Mouse (Mus musculus): Measurements from ENCODE around the gene Rhog. TPM values are rescaled to one million over a fixed set of nuclear protein-coding genes. Genes with fewer than 3 reads are reported as not detected.

Rhog gene
- 15.1 and 16.1 TPM in 2 replicates for polyA plus RNA-seq (2015; fragmentation: Nextera tagmentation; extraction: Ambion mirVana)

GRCm38 (mm10) chr7:102255954-102256353, at the start of gene Rhog:
TSS of gene Rhog (minus strand) at chr7:102256054.
- Histone ChIP-seq H3K9ac (no peak within 1 kb of the TSS), H3K4me3 (no peak within 1 kb of the TSS), H3K27me3 (replicated peaks) (no peaks in the 10 kb centered on the region), H3K27ac (no peak within 1 kb of the TSS), H3K9me3 (no peaks in the 10 kb centered on the region), H3K36me3 (replicated peaks) (no peaks in the 10 kb centered on the region), H3K4me1 (peaks cover 6% of the 10 kb centered on the region), H3K4me2 (no peak within 1 kb of the TSS)
- ATAC-seq (replicated peaks) = no peak
- 84% methylated on average over 3 of the region's 3 CpGs for WGBS

- Histone ChIP-seq H3K4me1 (no peaks in the 10 kb centered on the region), H3K4me2 (no peak overlapping the region), H3K27ac (no peak overlapping the region), H3K9me3 (no peaks in the 10 kb centered on the region), H3K9ac (no peak overlapping the region), H3K27me3 (replicated peaks) (no peaks in the 10 kb centered on the region), H3K4me3 (no peak overlapping the region), H3K36me3 (replicated peaks) (no peaks in the 10 kb centered on the region)
- ATAC-seq (replicated peaks) = no peak
- 89% methylated on average over 2 of the region's 2 CpGs for WGBS
Measured at GRCm38 (mm10) chr7:102305596-102305995, 49.7 kb upstream of the Rhog start.

GRCm38 (mm10) chr7:102302471-102302870, 46.6 kb upstream of the Rhog start:
- Histone ChIP-seq H3K4me3 (no peak overlapping the region), H3K9me3 (no peaks in the 10 kb centered on the region), H3K4me2 (no peak overlapping the region), H3K27ac (no peak overlapping the region), H3K4me1 (no peaks in the 10 kb centered on the region), H3K9ac (no peak overlapping the region), H3K27me3 (replicated peaks) (no peaks in the 10 kb centered on the region), H3K36me3 (replicated peaks) (no peaks in the 10 kb centered on the region)
- 89% methylated on average over 4 of the region's 4 CpGs for WGBS
- ATAC-seq (replicated peaks) = no peak

GRCm38 (mm10) chr7:102300761-102301160, 44.9 kb upstream of the Rhog start:
- Histone ChIP-seq H3K4me2 (no peak overlapping the region), H3K27ac (no peak overlapping the region), H3K27me3 (replicated peaks) (no peaks in the 10 kb centered on the region), H3K36me3 (replicated peaks) (no peaks in the 10 kb centered on the region), H3K9ac (no peak overlapping the region), H3K9me3 (no peaks in the 10 kb centered on the region), H3K4me1 (no peaks in the 10 kb centered on the region), H3K4me3 (no peak overlapping the region)
- 75% methylated on average over 1 of the region's 1 CpGs for WGBS
- no peak for ATAC-seq (replicated peaks)

DNA sequence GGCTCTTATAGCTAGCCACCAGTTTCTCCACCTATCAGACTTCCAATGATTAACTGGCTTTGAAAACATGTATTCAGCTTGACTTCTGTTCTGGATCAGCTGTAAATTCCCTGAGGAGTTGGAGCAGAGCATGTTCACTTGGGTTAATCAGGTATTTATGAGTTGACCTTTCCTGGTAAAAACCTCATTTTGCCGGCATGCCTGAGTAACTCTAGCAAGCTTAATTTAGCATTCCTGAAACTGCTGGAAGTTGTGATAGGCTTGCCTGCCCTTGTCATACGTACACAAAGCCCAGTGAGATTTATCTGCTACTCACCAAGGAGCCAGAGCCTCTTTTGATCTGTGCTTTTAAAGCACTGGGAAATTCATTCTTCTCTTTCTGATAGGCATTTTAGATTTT, 37.4 kb upstream of the Rhog start:
- no peak overlapping the region for H3K4me2 ChIP-seq
- no peak overlapping the region for H3K9ac ChIP-seq
- peaks cover 5% of the 10 kb centered on the region; the same call in 1 of the 2 replicates for H3K4me1 ChIP-seq
- WGBS = 4% methylated on average over 2 of the region's 2 CpGs
- no peaks in the 10 kb centered on the region for H3K9me3 ChIP-seq
- ATAC-seq (replicated peaks) = no peak
- H3K4me3 ChIP-seq = no peak overlapping the region
- no peaks in the 10 kb centered on the region for H3K36me3 ChIP-seq (replicated peaks)
- H3K27ac ChIP-seq = no peak overlapping the region
- no peaks in the 10 kb centered on the region for H3K27me3 ChIP-seq (replicated peaks)

DNA sequence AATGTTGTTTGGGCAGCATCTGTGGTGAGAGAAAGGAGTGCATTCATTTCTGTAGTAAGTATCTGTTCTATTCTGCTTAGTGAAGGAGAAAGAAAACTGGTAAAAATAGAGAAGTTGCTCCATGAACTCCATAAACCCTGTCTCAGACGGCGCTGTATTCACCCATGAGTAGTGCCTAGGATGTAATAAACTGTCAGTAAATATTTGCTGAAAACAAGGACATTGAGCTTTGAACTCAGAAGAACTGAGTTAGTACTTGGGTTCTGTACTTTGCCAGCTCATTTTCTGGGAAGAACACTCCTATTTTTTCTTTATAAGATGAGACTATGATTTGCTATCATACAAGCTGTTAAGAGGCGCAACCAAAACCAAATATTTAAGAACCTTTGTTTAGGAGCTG, 36.4 kb upstream of the Rhog start:
- Histone ChIP-seq H3K36me3 (replicated peaks) (no peaks in the 10 kb centered on the region), H3K27me3 (replicated peaks) (no peaks in the 10 kb centered on the region), H3K9ac (no peak overlapping the region), H3K4me2 (no peak overlapping the region), H3K4me1 (peaks cover 5% of the 10 kb centered on the region; the same call in 1 of the 2 replicates), H3K9me3 (no peaks in the 10 kb centered on the region), H3K4me3 (no peak overlapping the region), H3K27ac (no peak overlapping the region)
- ATAC-seq (replicated peaks) = no peak
- 94% methylated on average over 3 of the region's 3 CpGs for WGBS

DNA sequence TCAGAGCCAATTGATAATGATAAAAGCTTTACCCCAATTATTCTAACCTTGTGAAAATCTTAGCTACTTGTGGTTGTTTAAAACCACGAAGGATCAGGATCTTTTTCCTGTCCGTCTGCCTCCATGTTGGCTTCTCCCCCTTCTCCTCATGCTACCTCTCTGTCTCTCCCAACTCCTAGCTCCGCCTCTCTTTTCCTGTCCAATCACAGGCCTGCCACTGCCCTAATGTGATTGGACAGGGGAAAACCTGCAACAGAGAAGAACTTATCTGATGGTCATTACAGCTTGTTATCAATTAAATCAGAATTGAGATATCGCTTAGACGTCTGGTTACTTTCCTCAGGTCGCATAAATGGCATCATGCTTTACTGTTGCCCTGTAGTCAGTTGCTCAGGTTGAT, 33.6 kb upstream of the Rhog start:
- H3K27me3 ChIP-seq (replicated peaks) = no peaks in the 10 kb centered on the region
- H3K4me3 ChIP-seq = no peak overlapping the region
- H3K9me3 ChIP-seq = no peaks in the 10 kb centered on the region
- no peaks in the 10 kb centered on the region for H3K36me3 ChIP-seq (replicated peaks)
- WGBS = 87% methylated on average over 6 of the region's 6 CpGs
- ATAC-seq (replicated peaks) = no peak
- peaks cover 5% of the 10 kb centered on the region; the same call in 1 of the 2 replicates for H3K4me1 ChIP-seq
- H3K27ac ChIP-seq = no peak overlapping the region
- H3K9ac ChIP-seq = no peak overlapping the region
- no peak overlapping the region for H3K4me2 ChIP-seq

DNA sequence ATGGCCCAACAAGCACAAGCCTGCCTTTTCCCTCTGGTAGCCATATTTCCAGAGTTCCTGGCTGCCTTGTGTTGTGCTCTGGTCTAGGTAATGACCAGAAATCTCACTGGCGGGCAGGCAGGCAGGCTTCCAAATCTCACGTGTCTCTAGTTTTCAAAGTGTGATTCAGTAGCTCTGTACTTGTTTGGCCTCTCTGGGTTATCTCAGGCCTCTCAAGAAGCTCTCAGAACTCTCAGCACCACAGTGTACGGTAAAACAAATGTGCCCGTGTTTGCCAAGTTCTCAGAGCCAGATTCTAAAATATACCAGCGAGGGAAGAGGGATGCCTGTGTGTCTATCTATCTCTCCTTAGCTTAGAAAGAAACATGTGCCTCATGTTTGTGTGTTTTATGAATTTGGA, 26.4 kb upstream of the Rhog start:
- no peak overlapping the region for H3K4me3 ChIP-seq
- H3K9me3 ChIP-seq = no peaks in the 10 kb centered on the region
- H3K4me2 ChIP-seq = no peak overlapping the region
- no peak overlapping the region for H3K9ac ChIP-seq
- H3K4me1 ChIP-seq = no peaks in the 10 kb centered on the region
- H3K27me3 ChIP-seq (replicated peaks) = no peaks in the 10 kb centered on the region
- no peak for ATAC-seq (replicated peaks)
- no peak overlapping the region for H3K27ac ChIP-seq
- 88% methylated on average over 5 of the region's 5 CpGs for WGBS
- no peaks in the 10 kb centered on the region for H3K36me3 ChIP-seq (replicated peaks)

DNA sequence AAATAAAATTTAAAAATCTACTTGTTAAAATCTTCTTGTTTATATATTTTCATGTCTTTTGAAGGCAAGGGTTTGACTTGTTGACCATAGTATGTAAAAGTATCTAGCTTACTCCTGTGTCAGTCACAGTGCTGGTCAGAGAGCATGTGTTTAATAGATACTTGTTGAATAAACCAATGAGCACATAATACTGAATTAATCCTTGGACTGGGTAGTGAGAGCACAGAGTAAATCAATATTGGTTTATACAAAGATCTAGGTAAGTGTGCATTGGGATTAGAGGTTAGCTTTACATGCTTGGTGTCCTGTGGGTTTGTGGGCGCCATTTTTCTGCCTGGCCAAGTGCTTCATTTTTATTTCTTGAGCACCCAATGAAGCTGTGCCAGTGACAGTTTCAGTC, 25.5 kb upstream of the Rhog start:
- Histone ChIP-seq H3K9ac (no peak overlapping the region), H3K27me3 (replicated peaks) (no peaks in the 10 kb centered on the region), H3K4me3 (no peak overlapping the region), H3K27ac (no peak overlapping the region), H3K4me1 (no peaks in the 10 kb centered on the region), H3K36me3 (replicated peaks) (no peaks in the 10 kb centered on the region), H3K9me3 (no peaks in the 10 kb centered on the region), H3K4me2 (no peak overlapping the region)
- 97% methylated on average over 1 of the region's 1 CpGs for WGBS
- no peak for ATAC-seq (replicated peaks)

DNA sequence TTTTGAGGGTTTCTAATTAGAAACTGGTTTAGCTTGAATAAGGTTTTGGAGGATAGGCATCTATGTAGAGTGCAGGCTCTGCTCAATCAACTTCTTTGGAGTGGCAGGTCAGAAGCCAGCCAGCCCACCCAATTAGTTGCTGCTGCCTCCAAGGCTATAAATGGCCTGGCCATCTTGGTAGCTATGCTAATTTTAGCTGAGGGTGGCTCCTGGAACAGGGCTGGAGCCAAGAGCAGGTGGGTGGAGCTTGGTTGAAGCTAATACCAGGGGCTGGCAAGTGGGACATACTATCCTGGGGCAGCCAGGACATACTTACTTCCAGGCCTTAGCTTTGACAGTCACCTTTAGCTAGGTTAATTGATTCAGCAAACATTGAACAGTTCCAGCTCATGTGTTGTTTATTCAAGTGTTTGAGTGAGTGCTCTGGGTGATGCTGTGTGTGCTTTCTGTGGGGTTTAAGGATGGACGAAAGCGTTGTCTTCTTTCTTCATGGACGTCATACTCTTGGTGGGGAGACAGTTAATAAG, 16.6 kb upstream of the Rhog start:
- Histone ChIP-seq H3K27ac (no peak overlapping the region), H3K4me2 (no peak overlapping the region), H3K36me3 (replicated peaks) (no peaks in the 10 kb centered on the region), H3K9me3 (no peaks in the 10 kb centered on the region), H3K9ac (no peak overlapping the region), H3K27me3 (replicated peaks) (no peaks in the 10 kb centered on the region; the same call in 1 of the 2 replicates), H3K4me3 (no peak overlapping the region), H3K4me1 (peaks cover 20% of the 10 kb centered on the region)
- ATAC-seq (replicated peaks) = no peak
- 89% methylated on average over 3 of the region's 3 CpGs for WGBS

DNA sequence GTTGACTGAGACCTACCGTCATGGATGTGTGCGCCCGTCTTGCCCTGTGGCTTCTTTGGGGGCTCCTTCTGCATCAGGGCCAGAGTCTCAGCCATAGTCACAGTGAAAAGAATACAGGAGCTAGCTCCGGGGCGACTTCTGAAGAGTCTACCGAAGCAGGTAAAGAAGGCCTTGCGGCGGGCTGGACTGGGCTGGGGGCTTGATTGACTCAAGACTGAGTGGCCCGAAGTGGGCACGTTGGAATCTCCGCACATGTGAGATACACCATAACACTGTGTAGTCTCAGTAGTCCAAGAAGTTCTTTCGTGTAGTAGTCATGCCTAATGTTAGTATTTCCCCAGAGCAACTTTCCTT, 12.5 kb upstream of the Rhog start:
- H3K9me3 ChIP-seq = no peaks in the 10 kb centered on the region
- ATAC-seq (replicated peaks) = 0 out of 2 replicates have a peak, but pooled peaks have one; percentile 3
- peak overlapping the region; percentile 90 for H3K4me2 ChIP-seq
- no peaks in the 10 kb centered on the region; the same call in 1 of the 2 replicates for H3K27me3 ChIP-seq (replicated peaks)
- peaks cover 20% of the 10 kb centered on the region for H3K4me1 ChIP-seq
- H3K9ac ChIP-seq = peak overlapping the region; percentile 46
- H3K27ac ChIP-seq = no peak overlapping the region
- H3K36me3 ChIP-seq (replicated peaks) = no peaks in the 10 kb centered on the region
- peak overlapping the region; percentile 63 for H3K4me3 ChIP-seq
- 6% methylated on average over 12 of the region's 12 CpGs for WGBS

GRCm38 (mm10) chr7:102267601-102268394, 11.9 kb upstream of the Rhog start, which contains the start of gene Stim1:
TSS of gene Stim1 (plus strand) at chr7:102267806.
- Histone ChIP-seq H3K27ac (peak within 1 kb of the TSS; percentile 43; the same call in 1 of the 2 replicates), H3K36me3 (replicated peaks) (no peaks in the 10 kb centered on the region), H3K4me3 (peak within 1 kb of the TSS; percentile 63), H3K4me2 (peak within 1 kb of the TSS; percentile 90), H3K27me3 (replicated peaks) (no peaks in the 10 kb centered on the region; the same call in 1 of the 2 replicates), H3K9ac (peak within 1 kb of the TSS; percentile 46), H3K4me1 (peaks cover 20% of the 10 kb centered on the region), H3K9me3 (no peaks in the 10 kb centered on the region)
- peak; percentile 87 for ATAC-seq (replicated peaks)
- WGBS = under 1% methylated on average over 58 of the region's 73 CpGs

All from midbrain, embryonic 15.5 days (tissue).